Mouse (Mus musculus) urinary bladder, adult 18-20 months (tissue): ENCODE data around the gene U2af1.
A peak's percentile ranks its signal among the peaks of the same experiment; 100 is the strongest.
"Not testable (repeated sequence)": the region's sequence is repeated elsewhere in the genome, so short reads cannot be mapped to it uniquely, and the experiment has no call there.

ENCODE experiments used
- DNase-seq, 2 experiments: peaks; one replicate each; pipeline ENCODE4 v3.0.0; 2022; ENCODE audit warnings: low spot score in 2 of 2, mixed read lengths in 2 of 2

The U2af1 gene

GRCm38 (mm10) chr17:31658468-31659185, at the start of gene U2af1:
TSS of gene U2af1 (minus strand) at chr17:31658892.
- DNase-seq = peak; percentile 94 to 96

- DNase-seq = peak in 1 of 2 experiments; percentile 19
These were observed 46.8 kb upstream of the U2af1 start for GRCm38 (mm10) chr17:31705271-31706020.

DNA sequence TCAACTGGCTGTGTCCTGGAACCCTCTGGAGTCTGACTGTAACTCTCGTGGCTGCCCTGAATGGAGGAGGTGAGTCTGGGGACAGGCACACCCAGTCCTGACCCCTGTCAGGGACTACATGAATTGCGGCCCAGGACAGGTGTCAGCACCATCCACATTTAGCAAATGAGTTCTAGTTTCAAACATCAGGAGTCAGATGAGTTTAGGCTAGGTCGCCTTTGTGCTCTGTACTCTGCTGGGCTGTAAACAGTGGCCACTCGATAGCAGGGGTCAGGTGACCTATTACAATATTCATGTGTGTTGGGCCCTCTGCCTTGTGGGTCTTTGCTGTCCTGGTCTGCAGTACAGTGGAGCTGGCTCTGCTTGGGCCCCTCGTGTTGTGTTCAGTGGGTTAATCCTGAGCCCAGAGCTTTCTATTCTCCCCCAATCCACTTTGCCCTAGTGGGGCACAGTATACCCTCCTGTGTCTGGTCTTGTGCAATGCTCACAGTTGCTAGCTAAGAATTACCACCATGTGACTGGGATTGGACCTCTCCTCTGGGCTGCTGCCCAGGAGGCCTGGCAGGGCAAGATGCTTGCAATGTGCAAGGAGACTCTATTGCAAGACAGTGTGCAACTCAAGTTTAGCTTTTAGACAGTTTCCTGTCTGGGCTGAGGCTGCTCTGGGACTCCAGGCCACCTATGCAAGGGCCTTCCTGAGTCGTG, 44.7 kb upstream of the U2af1 start:
- DNase-seq = no peak

DNA sequence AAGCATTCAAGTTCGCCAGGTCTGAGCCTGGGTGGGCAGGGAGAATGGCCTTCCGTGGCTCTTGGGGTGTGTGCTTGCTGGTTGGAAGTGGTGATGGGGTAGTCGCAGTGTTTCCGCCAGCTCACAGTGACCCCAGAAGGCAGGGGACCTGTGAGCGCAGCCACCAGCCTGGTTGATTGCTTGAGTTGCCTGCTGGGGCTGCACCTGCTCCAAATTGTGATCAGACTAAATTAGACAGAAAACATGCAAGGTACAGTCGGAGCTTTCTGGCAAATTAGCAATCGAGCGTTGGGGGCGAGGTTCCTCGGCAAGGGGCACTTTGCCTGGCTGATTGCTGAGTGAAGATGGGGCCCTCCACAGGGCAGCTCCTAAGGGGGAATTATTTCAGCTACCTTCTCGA, 39.7 kb upstream of the U2af1 start:
- no peak for DNase-seq

DNA sequence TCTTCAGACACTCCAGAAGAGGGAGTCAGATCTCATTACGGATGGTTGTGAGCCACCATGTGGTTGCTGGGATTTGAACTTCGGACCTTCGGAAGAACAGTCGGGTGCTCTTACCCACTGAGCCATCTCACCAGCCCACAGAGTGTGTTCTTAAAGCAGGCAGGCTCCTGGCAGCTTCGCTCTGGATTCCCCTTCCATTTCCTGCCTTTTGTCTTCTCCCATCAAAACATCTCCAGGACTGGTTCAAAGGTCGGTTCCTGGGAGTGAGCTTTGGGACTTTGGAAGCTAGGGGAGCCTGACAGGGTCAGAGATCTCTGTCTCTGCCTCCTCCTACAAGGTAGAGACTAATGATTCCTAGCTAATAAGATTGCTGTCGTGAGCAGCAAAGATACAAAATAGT, 36.7 kb upstream of the U2af1 start:
- DNase-seq = not testable (repeated sequence)

- no peak for DNase-seq
These were observed 36.3 kb upstream of the U2af1 start for GRCm38 (mm10) chr17:31694949-31695348.

- DNase-seq = no peak
These were observed 35.3 kb upstream of the U2af1 start for GRCm38 (mm10) chr17:31694023-31694376.

DNA sequence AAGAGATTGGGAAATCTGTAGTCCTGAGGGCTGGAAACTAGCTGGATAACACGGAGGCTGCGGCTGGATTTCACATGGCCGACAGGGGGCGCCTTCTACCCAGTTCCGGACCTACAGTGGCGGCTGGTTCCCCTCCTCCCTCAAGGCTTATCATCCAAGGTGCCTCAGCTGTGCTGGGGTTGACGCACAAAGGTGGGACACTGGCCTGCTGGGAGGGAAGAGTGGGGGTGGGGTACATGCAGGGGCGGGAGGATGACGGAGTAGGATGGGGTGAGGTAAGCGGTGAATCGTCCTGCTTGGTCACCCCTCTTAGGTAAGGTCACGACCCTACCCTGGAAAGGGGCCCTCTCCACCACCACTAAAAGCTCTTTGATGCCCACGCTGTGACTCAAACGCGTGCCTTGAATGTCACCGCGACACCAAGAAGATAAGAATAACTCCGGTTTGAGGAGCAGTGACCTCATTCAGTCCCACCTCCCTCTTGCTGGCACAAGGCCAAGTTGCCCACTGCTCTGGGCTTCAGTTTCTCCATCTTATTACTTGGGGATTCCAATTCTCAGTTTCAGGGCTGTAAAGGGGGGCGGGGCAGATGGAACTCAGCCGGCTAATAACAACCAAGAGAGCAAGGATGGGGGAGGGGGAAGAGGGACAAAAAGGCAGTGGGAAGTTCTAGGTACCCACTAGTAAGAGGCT, 34.8 kb upstream of the U2af1 start:
- DNase-seq = peak; percentile 71 to 74

DNA sequence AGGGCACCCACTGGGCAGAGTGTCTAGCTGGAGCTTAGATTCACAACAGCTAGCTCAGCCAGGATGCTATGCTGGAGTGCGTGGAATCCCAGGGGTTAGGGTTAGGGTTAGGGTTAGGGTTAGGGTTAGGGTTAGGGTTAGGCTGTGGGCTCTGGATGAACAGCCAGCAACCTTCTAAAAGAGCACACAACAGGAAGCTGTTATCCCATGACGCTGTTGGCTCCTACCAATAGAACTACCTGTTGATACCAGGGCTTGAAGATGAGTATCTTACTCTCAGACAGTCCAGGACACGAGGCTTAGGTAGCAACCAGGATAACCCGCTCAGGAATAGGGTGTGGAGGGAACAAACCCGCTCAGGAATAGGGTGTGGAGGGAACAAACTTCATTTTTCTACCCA, 34.2 kb upstream of the U2af1 start:
- no peak for DNase-seq

GRCm38 (mm10) chr17:31689606-31690005, 30.9 kb upstream of the U2af1 start:
- no peak for DNase-seq

DNA sequence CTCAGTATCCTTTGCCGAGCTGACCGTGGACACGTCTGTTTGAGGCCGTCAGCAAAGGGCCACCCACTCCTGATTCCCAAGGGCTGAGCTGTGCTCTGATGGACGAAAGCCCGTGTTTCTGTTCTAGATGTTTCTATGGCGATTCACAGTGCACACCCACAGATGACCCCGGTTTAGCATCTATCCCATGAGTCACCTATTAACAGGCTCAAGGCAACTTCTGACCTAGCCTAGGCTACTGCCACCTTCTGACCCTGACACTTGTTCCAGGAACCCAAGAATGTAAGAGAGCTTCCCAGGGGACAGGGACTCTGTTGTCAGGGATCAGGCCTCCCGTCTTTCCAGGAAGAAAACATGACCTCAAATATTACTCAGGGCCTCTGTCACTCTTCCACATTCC, 29.4 kb upstream of the U2af1 start:
- DNase-seq = peak in 1 of 2 experiments; percentile 16

GRCm38 (mm10) chr17:31686225-31686564, 27.5 kb upstream of the U2af1 start:
- no peak for DNase-seq

DNA sequence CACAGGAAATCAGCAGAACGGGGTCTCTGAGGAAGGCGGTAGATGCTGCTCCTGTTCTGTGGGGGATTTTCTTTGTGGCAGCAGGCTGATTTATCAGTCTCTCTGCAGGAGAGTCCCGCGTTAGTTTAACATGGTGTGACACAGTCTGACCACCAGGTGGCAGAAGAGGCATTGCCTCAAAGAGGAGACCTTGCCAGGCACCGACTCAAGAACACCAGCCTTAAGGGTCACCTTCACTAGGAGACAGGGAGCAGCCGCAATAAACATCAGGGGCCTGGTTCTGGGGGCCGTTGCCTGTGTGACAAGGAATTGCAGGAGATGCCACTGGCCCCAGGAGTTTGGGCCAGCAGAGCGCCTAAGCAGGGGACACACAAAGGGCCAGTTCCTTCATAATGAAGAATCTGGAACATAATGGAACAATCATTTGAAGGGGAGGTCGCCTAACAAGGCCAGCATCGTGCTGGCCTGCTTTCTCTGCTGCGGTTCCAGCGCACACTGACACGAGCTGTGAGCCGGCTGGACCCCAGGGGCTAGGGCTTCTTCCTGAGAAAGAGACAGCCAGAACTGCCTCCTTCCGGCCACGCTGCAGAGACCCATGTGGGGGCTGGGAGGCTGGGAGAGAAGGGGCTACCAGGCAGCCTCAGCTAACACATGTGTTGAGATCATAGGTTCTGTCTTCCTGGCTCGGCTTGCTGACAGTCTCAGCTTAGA, 27.0 kb upstream of the U2af1 start:
- DNase-seq = peak; percentile 63 to 73

- DNase-seq = no peak
These were observed 21.8 kb upstream of the U2af1 start for GRCm38 (mm10) chr17:31680450-31680849.

DNA sequence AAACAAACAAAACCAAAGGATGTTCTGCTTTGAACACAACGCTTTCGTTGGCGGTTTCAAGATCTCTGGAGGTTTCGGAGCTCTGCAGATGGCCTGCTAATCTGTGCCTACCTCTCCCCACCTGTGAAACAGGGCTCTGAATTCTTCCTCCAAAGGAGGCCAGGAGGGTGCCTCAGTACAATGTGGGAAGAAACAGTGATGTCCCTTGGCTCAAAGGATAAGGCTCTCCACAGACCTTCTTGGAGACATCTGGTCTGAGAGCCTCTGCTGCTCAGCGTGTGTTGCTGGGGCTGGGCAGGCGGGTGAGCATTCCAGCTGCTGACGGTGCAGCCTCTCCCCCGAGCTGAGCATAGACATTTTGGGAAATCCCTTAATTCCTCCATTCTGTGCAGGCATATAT, 18.8 kb upstream of the U2af1 start, which contains the start of gene Cryaa:
Gene Cryaa (plus strand): TSS at position 301 of the 400 bp plus-strand sequence.
- DNase-seq = no peak

DNA sequence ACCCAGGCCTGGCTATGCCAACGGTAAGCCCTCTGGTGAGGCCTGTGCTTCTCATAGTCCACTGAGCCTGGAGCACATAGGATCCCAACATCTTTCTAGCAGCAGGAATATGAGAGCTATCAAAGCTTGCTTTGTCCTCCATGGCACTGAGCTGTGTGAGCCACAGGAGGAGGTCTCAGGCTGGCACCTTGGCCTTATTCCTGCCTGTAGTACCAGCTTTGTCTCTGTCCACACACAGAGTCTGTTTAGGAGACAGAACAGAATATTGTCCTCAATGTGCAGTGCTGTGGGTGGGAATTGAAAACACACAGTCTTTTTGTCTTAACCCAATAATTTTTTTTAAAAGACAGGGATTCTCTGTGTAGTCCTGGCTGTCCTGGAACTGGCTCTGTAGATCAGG, 15.7 kb upstream of the U2af1 start:
- no peak for DNase-seq

GRCm38 (mm10) chr17:31672279-31672678, 13.6 kb upstream of the U2af1 start:
- no peak for DNase-seq

DNA sequence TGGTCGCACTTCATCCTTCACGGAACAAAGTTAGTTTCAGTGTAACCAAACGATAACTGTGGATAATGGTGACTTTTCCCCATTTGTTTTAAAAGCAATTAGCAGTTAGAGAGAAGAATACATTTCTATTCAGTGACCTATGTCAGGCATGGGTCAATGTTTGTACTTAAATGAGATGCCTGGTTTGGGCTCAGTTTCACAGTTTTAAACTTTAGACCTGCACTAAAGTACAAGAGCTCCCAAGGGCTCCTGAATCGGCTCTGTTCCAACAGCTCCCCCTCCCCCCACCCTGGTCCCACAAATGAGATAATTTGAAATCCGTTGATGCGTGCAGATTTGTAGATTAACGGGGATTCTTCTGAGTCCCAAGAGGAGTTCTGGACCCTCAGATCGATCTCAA, 13.0 kb upstream of the U2af1 start:
- no peak for DNase-seq

DNA sequence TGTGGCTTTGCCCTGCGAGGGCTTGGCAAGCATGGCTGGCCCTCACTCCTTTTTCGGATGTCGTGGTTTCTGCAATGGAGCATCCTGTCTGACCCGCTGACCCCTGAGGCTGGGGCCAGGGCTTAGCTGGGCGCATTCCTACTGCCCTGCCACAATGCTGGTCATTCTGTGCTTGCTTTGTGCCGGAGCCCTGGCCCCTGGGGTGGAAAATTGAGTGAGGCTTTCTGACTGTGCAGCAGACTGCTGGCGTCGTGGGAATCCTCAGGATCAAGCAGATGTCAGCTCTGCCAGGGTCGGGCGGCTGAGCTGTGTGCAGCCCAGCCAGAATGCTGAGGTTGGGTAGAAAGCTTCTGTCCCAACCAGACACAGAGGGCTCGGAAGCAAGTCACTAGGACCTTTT, 11.5 kb upstream of the U2af1 start:
- no peak for DNase-seq

- no peak for DNase-seq
These were observed 9.6 kb upstream of the U2af1 start for GRCm38 (mm10) chr17:31668306-31668705.

- peak; percentile 73 to 78 for DNase-seq
These were observed 6.1 kb upstream of the U2af1 start for GRCm38 (mm10) chr17:31664760-31665159.
